Mouse (Mus musculus) left cerebral cortex, adult 11 months (tissue): ENCODE data around the gene Vrk1.
A peak's percentile ranks its signal among the peaks of the same experiment; 100 is the strongest.

Experiments used
- DNase-seq: peaks from one replicate; pipeline ENCODE4 v3.0.0; 2022; ENCODE audit warnings: low spot score

Gene Vrk1

GRCm38 (mm10) chr12:106001775-106002174 lies 8.3 kb upstream of the Vrk1 start:
- no peak for DNase-seq

GRCm38 (mm10) chr12:106004719-106005118 lies 5.3 kb upstream of the Vrk1 start:
- DNase-seq, result no peak

GRCm38 (mm10) chr12:106006218-106006617 lies 3.8 kb upstream of the Vrk1 start:
- DNase-seq, result no peak

- peak; percentile 56 for DNase-seq
Measured at GRCm38 (mm10) chr12:106008348-106009050, 1.5 kb upstream of the Vrk1 start.

- no peak for DNase-seq
Measured at GRCm38 (mm10) chr12:106009122-106009870, 732 bp upstream of the Vrk1 start.

- DNase-seq, result no peak
Measured at GRCm38 (mm10) chr12:106012161-106012560, 2.1 kb downstream of the Vrk1 start.

- no peak for DNase-seq
Measured at GRCm38 (mm10) chr12:106016265-106017012, 6.4 kb downstream of the Vrk1 start.

- DNase-seq, result no peak
Measured at GRCm38 (mm10) chr12:106020063-106020462, 10.0 kb downstream of the Vrk1 start.

GRCm38 (mm10) chr12:106023652-106024051 lies 13.6 kb downstream of the Vrk1 start:
- DNase-seq, result no peak

GRCm38 (mm10) chr12:106025416-106025815 lies 15.4 kb downstream of the Vrk1 start:
- no peak for DNase-seq

- DNase-seq, result no peak
Measured at GRCm38 (mm10) chr12:106026385-106027134, 16.5 kb downstream of the Vrk1 start.

GRCm38 (mm10) chr12:106027372-106027771 lies 17.3 kb downstream of the Vrk1 start:
- peak; percentile 57 for DNase-seq

GRCm38 (mm10) chr12:106029582-106029981 lies 19.6 kb downstream of the Vrk1 start:
- no peak for DNase-seq

GRCm38 (mm10) chr12:106030146-106030745 lies 20.2 kb downstream of the Vrk1 start:
- no peak for DNase-seq

- no peak for DNase-seq
Measured at GRCm38 (mm10) chr12:106030796-106031195, 20.8 kb downstream of the Vrk1 start.

GRCm38 (mm10) chr12:106031916-106032315 lies 21.9 kb downstream of the Vrk1 start:
- no peak for DNase-seq

GRCm38 (mm10) chr12:106032361-106032760 lies 22.3 kb downstream of the Vrk1 start:
- DNase-seq, result no peak

- DNase-seq, result no peak
Measured at GRCm38 (mm10) chr12:106034267-106034666, 24.2 kb downstream of the Vrk1 start.

GRCm38 (mm10) chr12:106034761-106035160 lies 24.7 kb downstream of the Vrk1 start:
- DNase-seq, result no peak

- DNase-seq, result no peak
Measured at GRCm38 (mm10) chr12:106040259-106040658, 30.2 kb downstream of the Vrk1 start.

GRCm38 (mm10) chr12:106046143-106046795 lies 36.2 kb downstream of the Vrk1 start:
- no peak for DNase-seq
